Comparison of ENCODE assay signal across 10 mouse cellular contexts in the genomic region with DNA sequence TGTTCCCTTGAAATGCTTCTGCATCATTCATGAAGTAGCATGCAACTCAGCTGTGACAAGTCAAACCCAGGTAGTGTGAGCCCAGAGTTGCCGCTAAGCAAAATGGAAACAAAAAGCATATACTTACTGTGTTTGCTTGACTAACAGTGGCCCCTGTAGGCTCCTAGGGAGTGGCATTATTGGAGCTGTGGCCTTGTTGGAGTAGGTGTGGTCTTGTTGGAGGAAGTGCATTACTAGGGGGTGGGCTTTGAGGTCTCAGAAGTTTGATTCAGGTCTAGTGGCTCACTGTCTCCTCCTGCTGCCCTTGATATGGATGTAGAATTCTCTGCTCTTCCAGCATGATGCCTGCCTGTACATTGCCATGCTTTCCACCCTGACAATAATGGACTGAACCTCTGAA. TPM values are rescaled to one million over a fixed set of nuclear protein-coding genes. Genes with fewer than 3 reads are reported as not detected.
A peak's percentile ranks its signal among the peaks of the same experiment; 100 is the strongest.
DNase-seq lines count a peak whose midpoint lies in the region; ATAC-seq and TF ChIP-seq lines count a peak whose summit lies in the region.
"Had no signal": no experiment of that assay in that cellular context is flagged by ENCODE, and none has a peak within 500 bp of the region (broad histone marks: within the 10 kb centered on the region; RNA-seq: fewer than 3 reads in every experiment).

No protein-coding gene starts in this region.

- no peak for TF ChIP-seq POLR2A in thymus, adult 2 months (IDR thresholded peaks at IDR 0.05; ENCODE audit: control insufficient read depth, extremely low read depth, insufficient read depth, low read length, poor library complexity)

- H3K4me1 ChIP-seq in kidney, embryonic 15.5 days, result no peaks in the 10 kb centered on the region
- H3K4me1 ChIP-seq in liver, embryonic 11.5 days (replicated peaks; ENCODE audit: control insufficient read depth, insufficient read depth, low read length), result no peaks in the 10 kb centered on the region
- H3K4me1 ChIP-seq in thymus, adult 2 months (replicated peaks; ENCODE audit: control insufficient read depth, insufficient read depth, low read length), result peaks cover 2% of the 10 kb centered on the region

- no peak overlapping the region for H3K9ac ChIP-seq in kidney, embryonic 15.5 days
- no peak overlapping the region for H3K9ac ChIP-seq in liver, embryonic 11.5 days (ENCODE audit: low read depth, low read length)

- WGBS in kidney, embryonic 15.5 days, result 14% methylated on average over 1 of the region's 1 CpGs
- 25% methylated on average over 1 of the region's 1 CpGs for WGBS in liver, embryonic 11.5 days
- 11% methylated on average over 1 of the region's 1 CpGs for WGBS in thymus, adult 2 months

- H3K27me3 ChIP-seq in kidney, embryonic 15.5 days, result no peaks in the 10 kb centered on the region
- H3K27me3 ChIP-seq in liver, embryonic 11.5 days (replicated peaks; ENCODE audit: control insufficient read depth, insufficient read depth, low read length), result no peaks in the 10 kb centered on the region
- H3K27me3 ChIP-seq in thymus, adult 2 months (ENCODE audit: control insufficient read depth, insufficient read depth, low read length), result no peaks in the 10 kb centered on the region

- H3K4me3 ChIP-seq in kidney, embryonic 15.5 days (replicated peaks), result peak overlapping the region; percentile 27
- H3K4me3 ChIP-seq in liver, embryonic 11.5 days (ENCODE audit: low read depth, low read length), result no peak overlapping the region; the same call in 1 of the 2 replicates
- H3K4me3 ChIP-seq in thymus, adult 2 months (ENCODE audit: control insufficient read depth, insufficient read depth, low read length), result peak overlapping the region; percentile 61

- no peak for ATAC-seq in kidney, embryonic 15.5 days (replicated peaks; ENCODE audit: low FRiP score)
- peak; percentile 86 for ATAC-seq in activated CD4-positive, CD25-positive, alpha-beta regulatory T cell, adult 4 months
- ATAC-seq in liver, embryonic 11.5 days (replicated peaks; ENCODE audit: low FRiP score), result no peak

- peak overlapping the region; percentile 49 for H3K4me2 ChIP-seq in kidney, embryonic 15.5 days
- H3K4me2 ChIP-seq in liver, embryonic 11.5 days, result peak overlapping the region; percentile 43

- no peaks in the 10 kb centered on the region for H3K36me3 ChIP-seq in kidney, embryonic 15.5 days
- no peaks in the 10 kb centered on the region for H3K36me3 ChIP-seq in liver, embryonic 11.5 days (ENCODE audit: control insufficient read depth, insufficient read depth, low read length)
- no peaks in the 10 kb centered on the region for H3K36me3 ChIP-seq in thymus, adult 2 months (ENCODE audit: control insufficient read depth, insufficient read depth, low read length)

- TF ChIP-seq CTCF in thymus, adult 2 months (IDR thresholded peaks at IDR 0.05; ENCODE audit: borderline replicate concordance, control insufficient read depth, extremely low read depth, insufficient read depth, low read length, poor library complexity), result no peak

- no peak overlapping the region for H3K27ac ChIP-seq in kidney, embryonic 15.5 days
- H3K27ac ChIP-seq in liver, embryonic 11.5 days (ENCODE audit: low read depth, low read length), result no peak overlapping the region
- H3K27ac ChIP-seq in thymus, adult 2 months (ENCODE audit: control insufficient read depth, insufficient read depth, low read length), result 0 out of 2 replicates have a peak overlapping the region, but pooled peaks have one; percentile 46

- no peaks in the 10 kb centered on the region for H3K9me3 ChIP-seq in kidney, embryonic 15.5 days (replicated peaks)
- no peaks in the 10 kb centered on the region for H3K9me3 ChIP-seq in liver, embryonic 11.5 days (ENCODE audit: control insufficient read depth, low read length)

- DNase-seq in kidney, adult 9 months, result no peak
- no peak for DNase-seq in liver, embryonic 11.5 days (ENCODE audit: low spot score)
- DNase-seq in thymus, adult 2 months, result peak; percentile 71
- no peak for DNase-seq in cerebellum, adult 11 months
- no peak for DNase-seq in urinary bladder, postnatal 10 days (ENCODE audit: low spot score)
- no peak for DNase-seq in kidney, postnatal 36 days
- DNase-seq: cerebellum, adult 18-20 months; left cerebral cortex, postnatal 4 days had no signal

RNA-seq across cellular contexts. Expression of gene Slfn8, which starts 19.7 kb away (rescaled TPM):
- 0.54 and 0.58 TPM in 2 replicates for polyA plus RNA-seq in kidney, embryonic 15.5 days (2015; fragmentation: Nextera tagmentation; extraction: Ambion mirVana)
- 10 to 100 TPM; 61.2 to 85.7 TPM for polyA plus RNA-seq in activated CD4-positive, CD25-positive, alpha-beta regulatory T cell, adult 4 months (2017; shearing (Covaris generic))
- 0.18 and 0.27 TPM in 2 replicates for polyA plus RNA-seq in liver, embryonic 11.5 days (2014; fragmentation: Nextera tagmentation; extraction: Ambion mirVana)
- 4.0 and 4.2 TPM in 2 replicates for polyA plus RNA-seq in thymus, adult 2 months (2012; rRNA removed)

RNA-seq across cellular contexts. Expression of gene Slfn2, which starts 24.6 kb away (rescaled TPM):
- polyA plus RNA-seq in kidney, embryonic 15.5 days (2015; fragmentation: Nextera tagmentation; extraction: Ambion mirVana), result 4.0 and 4.4 TPM in 2 replicates
- polyA plus RNA-seq in activated CD4-positive, CD25-positive, alpha-beta regulatory T cell, adult 4 months (2017; shearing (Covaris generic)), result 100 to 1,000 TPM; 893 to 932 TPM
- polyA plus RNA-seq in liver, embryonic 11.5 days (2014; fragmentation: Nextera tagmentation; extraction: Ambion mirVana), result 4.3 and 4.5 TPM in 2 replicates
- polyA plus RNA-seq in thymus, adult 2 months (2012; rRNA removed), result 40.6 and 44.7 TPM in 2 replicates

RNA-seq across cellular contexts. Expression of gene Slfn9, which starts 48.7 kb away (rescaled TPM):
- 18.6 and 20.7 TPM in 2 replicates for polyA plus RNA-seq in kidney, embryonic 15.5 days (2015; fragmentation: Nextera tagmentation; extraction: Ambion mirVana)
- 10 to 100 TPM; 16.2 to 24.2 TPM for polyA plus RNA-seq in activated CD4-positive, CD25-positive, alpha-beta regulatory T cell, adult 4 months (2017; shearing (Covaris generic))
- polyA plus RNA-seq in liver, embryonic 11.5 days (2014; fragmentation: Nextera tagmentation; extraction: Ambion mirVana), result 8.1 and 9.0 TPM in 2 replicates
- polyA plus RNA-seq in thymus, adult 2 months (2012; rRNA removed), result 3.3 and 4.1 TPM in 2 replicates

Comparison
In these comparisons a context has a peak if more than half of its experiments do, and no peak if none do; other contexts are left out.
1. RNA of gene Slfn8, which starts 19.7 kb away (polyA plus RNA-seq): 61.2 to 85.7 TPM in activated CD4-positive, CD25-positive, alpha-beta regulatory T cell, adult 4 months; 4.0 to 4.2 TPM in thymus, adult 2 months, 0.54 to 0.58 TPM in kidney, embryonic 15.5 days and 0.18 to 0.27 TPM in liver, embryonic 11.5 days; every median in the first group is over 10 times any median in the second.
2. RNA of gene Slfn2, which starts 24.6 kb away (polyA plus RNA-seq): 893 to 932 TPM in activated CD4-positive, CD25-positive, alpha-beta regulatory T cell, adult 4 months; 40.6 to 44.7 TPM in thymus, adult 2 months, 4.3 to 4.5 TPM in liver, embryonic 11.5 days and 4.0 to 4.4 TPM in kidney, embryonic 15.5 days; every median in the first group is over 10 times any median in the second.